Mouse (Mus musculus): Measurements from ENCODE around the gene Spsb4. TPM values are rescaled to one million over a fixed set of nuclear protein-coding genes. Genes with fewer than 3 reads are reported as not detected.
A peak's percentile ranks its signal among the peaks of the same experiment; 100 is the strongest.

Gene Spsb4
- polyA plus RNA-seq, 1 experiment from 2014 or later = 174 TPM

DNA sequence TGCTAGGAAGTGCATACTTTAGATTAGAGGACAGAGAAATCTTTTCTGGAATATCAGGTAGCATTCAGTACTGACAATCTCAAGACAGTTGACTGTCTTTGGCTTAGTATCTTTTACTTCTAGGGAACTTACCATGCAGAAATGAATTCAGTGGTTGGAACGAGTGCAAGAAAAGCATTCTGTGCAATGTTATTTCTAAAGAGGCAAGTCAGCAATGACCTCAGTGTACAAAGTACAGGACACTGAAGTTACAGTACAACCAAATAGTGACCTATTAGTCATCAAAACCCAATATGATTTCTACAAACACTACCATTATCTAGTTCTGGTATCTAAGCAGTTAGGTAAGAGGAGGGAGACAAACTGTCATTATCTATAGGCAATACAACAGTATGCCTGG is 51.1 kb downstream of the Spsb4 start:
- peaks cover 71% of the 10 kb centered on the region for H3K36me3 ChIP-seq
- WGBS = 95% methylated on average over 1 of the region's 1 CpGs
- no peak overlapping the region for H3K4me3 ChIP-seq
- no peaks in the 10 kb centered on the region for H3K27me3 ChIP-seq (ENCODE audit: low read depth, poor library complexity, severe bottlenecking)
- no peak overlapping the region for H3K27ac ChIP-seq (replicated peaks)
- peaks cover 70% of the 10 kb centered on the region for H3K4me1 ChIP-seq
- no peaks in the 10 kb centered on the region; the same call in 1 of the 2 replicates for H3K9me3 ChIP-seq (replicated peaks)
- no peak for DNase-seq (ENCODE audit: low spot score)

DNA sequence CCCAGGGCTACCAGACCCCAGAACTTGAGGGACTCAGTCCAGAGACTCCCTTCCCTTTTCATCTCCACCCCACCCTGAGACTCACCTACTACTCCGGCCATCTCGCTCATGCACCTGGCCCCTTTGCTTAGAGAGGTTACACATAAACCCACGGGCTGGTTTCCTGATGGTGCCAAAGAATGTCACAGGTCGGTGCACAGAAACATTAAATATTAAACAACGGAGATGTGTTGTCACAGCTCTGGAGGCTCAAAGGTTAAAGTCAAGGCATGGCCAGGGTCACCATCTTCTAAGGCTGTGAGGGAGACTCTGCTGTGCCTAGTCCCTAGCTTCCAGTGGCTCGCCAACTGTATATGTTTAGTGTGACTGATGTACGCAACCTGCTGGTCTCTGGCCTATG is 52.2 kb downstream of the Spsb4 start:
- Histone ChIP-seq H3K27me3 (ENCODE audit: low read depth, poor library complexity, severe bottlenecking) (no peaks in the 10 kb centered on the region), H3K36me3 (peaks cover 73% of the 10 kb centered on the region), H3K4me3 (no peak overlapping the region), H3K27ac (replicated peaks) (no peak overlapping the region), H3K9me3 (replicated peaks) (no peaks in the 10 kb centered on the region; the same call in 1 of the 2 replicates), H3K4me1 (peaks cover 70% of the 10 kb centered on the region)
- no peak for DNase-seq (ENCODE audit: low spot score)
- WGBS = 93% methylated on average over 7 of the region's 7 CpGs

DNA sequence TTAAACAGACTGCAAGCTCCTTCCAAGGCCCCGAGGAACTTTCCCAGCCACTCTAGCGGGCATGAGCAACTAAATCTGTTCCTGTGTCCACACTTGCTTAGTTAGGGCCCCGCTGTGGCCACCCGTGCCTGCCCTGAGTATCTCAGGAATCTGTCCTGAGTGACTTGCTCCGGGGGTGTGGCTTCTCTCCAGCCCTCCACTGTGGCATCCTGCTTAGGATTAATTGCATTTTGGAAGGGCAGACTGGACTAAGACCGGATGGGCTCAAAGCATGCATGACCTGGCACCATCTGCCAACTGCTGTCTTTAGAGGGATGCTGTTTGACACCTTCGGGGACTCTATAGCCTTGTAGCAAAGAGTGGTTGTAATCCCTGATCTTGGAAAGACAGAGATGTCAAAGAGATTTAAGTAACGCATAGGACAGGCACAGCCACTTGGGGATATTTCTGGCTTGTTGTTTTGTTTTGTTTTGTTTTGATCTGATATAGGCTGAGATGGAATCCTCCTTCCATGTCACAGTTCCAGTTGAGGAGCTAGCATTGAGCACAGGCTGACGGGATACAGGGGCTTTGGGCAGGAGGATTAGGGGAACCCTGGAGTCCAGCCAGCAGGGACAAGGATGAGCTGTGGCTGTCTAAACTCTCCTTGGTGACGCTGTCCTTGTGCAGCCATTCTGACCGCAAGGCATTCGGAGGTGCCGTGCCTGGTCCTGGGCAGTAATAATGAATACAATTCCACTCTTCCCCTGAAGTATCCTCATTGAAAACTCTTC is 55.0 kb downstream of the Spsb4 start:
- H3K4me1 ChIP-seq = peaks cover 67% of the 10 kb centered on the region
- DNase-seq (ENCODE audit: low spot score) = no peak
- H3K9me3 ChIP-seq (replicated peaks) = no peaks in the 10 kb centered on the region; the same call in 1 of the 2 replicates
- H3K36me3 ChIP-seq = peaks cover 68% of the 10 kb centered on the region
- no peak overlapping the region for H3K4me3 ChIP-seq
- H3K27ac ChIP-seq (replicated peaks) = peak overlapping the region; percentile 71
- H3K27me3 ChIP-seq (ENCODE audit: low read depth, poor library complexity, severe bottlenecking) = no peaks in the 10 kb centered on the region
- WGBS = 44% methylated on average over 13 of the region's 13 CpGs

DNA sequence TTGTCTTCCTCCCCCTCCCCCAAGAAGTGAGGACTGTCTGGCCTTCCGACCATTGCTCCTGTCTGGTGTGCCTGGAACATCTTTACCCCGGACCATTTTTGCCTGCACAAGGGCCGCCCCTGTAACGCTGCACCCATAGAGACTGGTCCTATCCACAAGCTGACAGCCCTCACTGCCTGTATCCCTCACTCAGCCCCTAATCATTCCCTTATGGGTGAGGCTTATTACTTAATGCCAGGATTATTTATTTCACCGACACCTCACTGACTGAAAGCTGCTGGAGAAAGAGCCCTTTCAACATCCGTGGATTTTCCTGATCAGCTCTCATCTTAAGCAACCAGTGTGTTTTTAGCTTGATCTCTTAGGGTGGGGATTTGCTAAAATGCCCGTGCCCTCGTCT is 55.9 kb downstream of the Spsb4 start:
- Histone ChIP-seq H3K36me3 (peaks cover 60% of the 10 kb centered on the region), H3K27me3 (ENCODE audit: low read depth, poor library complexity, severe bottlenecking) (no peaks in the 10 kb centered on the region), H3K4me3 (no peak overlapping the region), H3K4me1 (peaks cover 73% of the 10 kb centered on the region), H3K27ac (replicated peaks) (peak overlapping the region; percentile 71), H3K9me3 (replicated peaks) (no peaks in the 10 kb centered on the region; the same call in 1 of the 2 replicates)
- 58% methylated on average over 8 of the region's 8 CpGs for WGBS
- DNase-seq (ENCODE audit: low spot score) = no peak

DNA sequence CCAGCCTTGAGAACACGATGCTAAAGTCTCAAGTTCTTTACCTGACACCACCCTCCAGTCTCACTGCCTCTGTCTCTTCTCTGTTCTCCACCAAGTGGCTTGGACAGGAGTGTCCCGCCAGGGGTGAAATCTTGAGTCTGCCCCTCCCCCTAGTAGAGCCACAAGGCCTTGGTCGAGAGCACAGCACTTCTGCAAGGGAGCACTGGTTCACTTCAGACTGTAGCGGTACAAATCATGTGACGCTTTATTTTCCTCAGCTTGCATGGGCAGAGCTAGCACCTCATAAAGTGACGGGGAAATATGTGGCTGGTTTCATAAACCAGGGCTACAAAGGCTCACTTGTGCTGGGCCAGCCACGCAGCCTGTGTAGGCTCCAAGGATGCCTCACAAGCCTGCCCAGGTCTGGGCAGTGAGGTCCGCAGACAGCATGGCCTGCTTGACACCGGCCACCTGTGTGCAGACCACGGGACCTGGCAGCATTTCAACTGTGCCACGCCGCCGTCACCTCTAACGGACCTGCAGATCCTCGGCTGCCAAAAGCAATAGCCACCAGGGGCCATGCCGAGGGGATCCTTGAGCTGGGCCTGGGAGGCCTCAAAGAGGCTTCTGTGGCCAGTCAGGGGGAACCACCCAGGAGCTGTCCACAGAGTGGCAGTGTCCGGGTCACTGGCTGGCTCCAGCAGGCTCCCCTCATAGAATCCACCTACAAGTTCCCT is 56.5 kb downstream of the Spsb4 start:
- peaks cover 55% of the 10 kb centered on the region for H3K36me3 ChIP-seq
- no peaks in the 10 kb centered on the region for H3K27me3 ChIP-seq (ENCODE audit: low read depth, poor library complexity, severe bottlenecking)
- 65% methylated on average over 17 of the region's 17 CpGs for WGBS
- peaks cover 79% of the 10 kb centered on the region for H3K4me1 ChIP-seq
- H3K4me3 ChIP-seq = no peak overlapping the region
- peak overlapping the region; percentile 71 for H3K27ac ChIP-seq (replicated peaks)
- DNase-seq (ENCODE audit: low spot score) = peak; percentile 33
- no peaks in the 10 kb centered on the region; the same call in 1 of the 2 replicates for H3K9me3 ChIP-seq (replicated peaks)

DNA sequence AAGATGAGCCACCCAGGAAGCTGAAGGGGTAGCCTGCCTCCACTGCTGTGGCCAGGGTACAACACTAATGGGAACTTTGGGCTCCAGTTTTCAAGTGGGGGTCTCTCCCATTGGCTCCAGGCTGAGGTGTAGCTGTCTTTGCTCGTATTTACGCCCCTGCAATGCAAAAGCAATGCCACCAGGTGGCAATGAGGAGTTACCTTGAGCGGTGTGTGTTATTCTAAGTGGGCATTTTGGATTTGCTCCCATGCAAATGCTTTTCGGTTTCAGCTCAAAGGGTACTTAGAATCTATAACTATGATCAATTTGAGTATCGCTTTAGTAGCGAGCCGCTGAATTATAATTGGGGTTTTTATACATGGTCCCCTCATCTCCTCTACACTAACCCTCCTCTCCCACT is 57.6 kb downstream of the Spsb4 start:
- 64% methylated on average over 7 of the region's 7 CpGs for WGBS
- Histone ChIP-seq H3K36me3 (peaks cover 46% of the 10 kb centered on the region), H3K27me3 (ENCODE audit: low read depth, poor library complexity, severe bottlenecking) (no peaks in the 10 kb centered on the region), H3K27ac (replicated peaks) (0 out of 2 replicates have a peak overlapping the region, but pooled peaks have one; percentile 11), H3K9me3 (replicated peaks) (no peaks in the 10 kb centered on the region; the same call in 1 of the 2 replicates), H3K4me3 (no peak overlapping the region), H3K4me1 (peaks cover 90% of the 10 kb centered on the region)
- peak; percentile 50 for DNase-seq (ENCODE audit: low spot score)

DNA sequence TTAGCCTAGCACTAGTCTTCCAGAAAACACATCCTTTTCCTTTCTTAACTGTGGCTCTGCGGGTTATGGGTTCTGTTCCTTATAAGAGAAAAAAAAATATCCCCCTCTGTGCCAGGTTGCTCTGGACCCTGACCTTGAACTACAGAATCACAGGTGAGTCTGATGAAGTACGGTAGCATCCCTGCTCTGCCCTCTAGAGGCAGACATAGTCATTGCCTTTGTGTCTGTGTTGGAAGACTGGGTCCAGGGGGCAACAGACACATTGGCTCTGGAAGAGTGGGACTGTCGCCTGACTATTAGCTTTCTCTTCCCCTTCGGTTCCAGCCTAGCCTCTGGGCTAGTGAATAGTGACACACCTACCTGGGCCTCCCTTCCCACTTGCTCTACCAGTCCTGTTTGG is 58.4 kb downstream of the Spsb4 start:
- Histone ChIP-seq H3K36me3 (peaks cover 46% of the 10 kb centered on the region), H3K4me3 (no peak overlapping the region), H3K4me1 (peaks cover 97% of the 10 kb centered on the region), H3K27me3 (ENCODE audit: low read depth, poor library complexity, severe bottlenecking) (no peaks in the 10 kb centered on the region), H3K27ac (replicated peaks) (no peak overlapping the region), H3K9me3 (replicated peaks) (no peaks in the 10 kb centered on the region; the same call in 1 of the 2 replicates)
- no peak for DNase-seq (ENCODE audit: low spot score)
- 91% methylated on average over 4 of the region's 4 CpGs for WGBS

DNA sequence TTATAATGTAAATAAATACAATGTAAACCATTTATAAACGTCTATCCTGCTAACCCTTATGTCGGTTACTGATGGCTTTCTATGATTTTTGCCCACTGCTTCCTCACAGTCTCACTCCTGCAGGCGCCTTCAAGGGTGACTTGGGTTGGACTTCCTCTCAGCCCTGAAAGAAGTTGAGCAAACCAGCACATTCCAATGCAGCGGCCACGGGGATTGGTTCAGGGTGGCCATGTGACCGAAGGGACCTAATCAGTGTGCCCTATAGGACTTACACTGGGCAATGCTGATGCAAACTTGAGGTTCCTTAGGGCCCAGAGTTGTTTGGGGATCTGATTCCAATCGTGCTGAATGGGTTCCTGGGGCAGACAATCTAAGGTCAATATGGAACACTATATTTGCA is 59.2 kb downstream of the Spsb4 start:
- Histone ChIP-seq H3K4me3 (no peak overlapping the region), H3K27ac (replicated peaks) (0 out of 2 replicates have a peak overlapping the region, but pooled peaks have one; percentile 18), H3K36me3 (peaks cover 49% of the 10 kb centered on the region), H3K4me1 (peaks cover 97% of the 10 kb centered on the region), H3K27me3 (ENCODE audit: low read depth, poor library complexity, severe bottlenecking) (no peaks in the 10 kb centered on the region), H3K9me3 (replicated peaks) (no peaks in the 10 kb centered on the region)
- no peak for DNase-seq (ENCODE audit: low spot score)
- 87% methylated on average over 7 of the region's 7 CpGs for WGBS

DNA sequence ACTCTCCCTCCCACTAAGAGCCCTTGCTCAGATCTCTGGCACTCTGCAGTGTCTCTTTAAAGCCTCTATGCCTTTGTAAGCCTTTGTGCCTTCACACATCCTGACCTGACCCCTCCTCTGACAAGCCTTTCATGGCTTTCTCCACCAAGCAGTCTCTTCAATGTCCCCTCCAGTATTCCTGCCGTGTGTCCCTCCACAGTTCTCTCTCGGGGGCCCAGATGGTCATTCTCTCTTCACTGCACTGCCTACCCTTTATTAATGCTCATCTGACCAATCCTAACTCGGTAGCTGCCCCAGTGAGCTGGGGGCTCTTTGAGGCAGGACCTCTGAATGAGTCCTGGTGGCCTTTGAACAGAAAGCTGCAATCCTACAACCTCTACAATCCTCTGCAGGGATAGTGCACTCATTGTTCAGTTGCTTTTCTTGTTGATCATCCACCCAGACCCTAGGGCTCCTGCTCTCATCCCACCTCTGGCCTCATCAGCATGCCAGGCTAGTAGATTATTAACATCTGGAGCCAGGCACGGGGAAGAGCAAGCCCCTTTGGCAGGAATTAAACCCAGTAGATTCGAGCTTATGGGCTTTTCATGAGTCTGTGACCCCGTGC is 60.5 kb downstream of the Spsb4 start:
- Histone ChIP-seq H3K27me3 (ENCODE audit: low read depth, poor library complexity, severe bottlenecking) (no peaks in the 10 kb centered on the region), H3K9me3 (replicated peaks) (no peaks in the 10 kb centered on the region), H3K4me1 (peaks cover 97% of the 10 kb centered on the region), H3K27ac (replicated peaks) (peak overlapping the region; percentile 73), H3K4me3 (peak overlapping the region; percentile 20; the same call in 1 of the 2 replicates), H3K36me3 (peaks cover 61% of the 10 kb centered on the region)
- peak; percentile 71 for DNase-seq (ENCODE audit: low spot score)
- 4% methylated on average over 6 of the region's 6 CpGs for WGBS

DNA sequence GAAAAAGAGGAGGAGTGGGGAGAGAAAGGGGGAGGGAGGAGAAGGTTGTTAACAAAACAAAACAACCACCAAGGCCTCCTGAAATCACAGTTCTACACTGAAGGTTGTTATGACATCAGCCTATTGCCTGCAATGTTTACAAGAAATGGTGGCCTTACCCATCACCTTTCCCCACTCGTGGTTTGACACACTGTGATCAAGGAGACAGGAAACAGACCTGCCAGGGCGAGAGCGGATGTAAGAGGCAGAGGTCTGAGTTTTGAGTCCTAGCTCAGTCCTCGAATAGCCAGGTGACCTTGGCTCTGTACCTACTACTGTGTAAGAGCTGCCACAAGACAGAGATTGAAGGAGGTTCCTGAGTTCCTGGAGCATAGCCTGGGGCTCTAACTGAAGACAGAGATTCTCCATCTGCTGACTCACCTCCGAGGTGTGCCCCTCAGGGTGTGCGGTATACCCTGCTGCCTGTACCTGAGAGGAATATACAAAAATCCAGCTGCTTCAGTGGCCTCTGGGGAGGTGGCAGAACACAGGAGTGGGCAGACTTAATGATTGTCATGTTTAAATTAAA is 61.3 kb downstream of the Spsb4 start:
- Histone ChIP-seq H3K27me3 (ENCODE audit: low read depth, poor library complexity, severe bottlenecking) (no peaks in the 10 kb centered on the region), H3K4me1 (peaks cover 97% of the 10 kb centered on the region), H3K9me3 (replicated peaks) (no peaks in the 10 kb centered on the region), H3K36me3 (peaks cover 62% of the 10 kb centered on the region), H3K4me3 (0 out of 2 replicates have a peak overlapping the region, but pooled peaks have one; percentile 20), H3K27ac (replicated peaks) (peak overlapping the region; percentile 73)
- DNase-seq (ENCODE audit: low spot score) = no peak
- WGBS = 49% methylated on average over 6 of the region's 6 CpGs

DNA sequence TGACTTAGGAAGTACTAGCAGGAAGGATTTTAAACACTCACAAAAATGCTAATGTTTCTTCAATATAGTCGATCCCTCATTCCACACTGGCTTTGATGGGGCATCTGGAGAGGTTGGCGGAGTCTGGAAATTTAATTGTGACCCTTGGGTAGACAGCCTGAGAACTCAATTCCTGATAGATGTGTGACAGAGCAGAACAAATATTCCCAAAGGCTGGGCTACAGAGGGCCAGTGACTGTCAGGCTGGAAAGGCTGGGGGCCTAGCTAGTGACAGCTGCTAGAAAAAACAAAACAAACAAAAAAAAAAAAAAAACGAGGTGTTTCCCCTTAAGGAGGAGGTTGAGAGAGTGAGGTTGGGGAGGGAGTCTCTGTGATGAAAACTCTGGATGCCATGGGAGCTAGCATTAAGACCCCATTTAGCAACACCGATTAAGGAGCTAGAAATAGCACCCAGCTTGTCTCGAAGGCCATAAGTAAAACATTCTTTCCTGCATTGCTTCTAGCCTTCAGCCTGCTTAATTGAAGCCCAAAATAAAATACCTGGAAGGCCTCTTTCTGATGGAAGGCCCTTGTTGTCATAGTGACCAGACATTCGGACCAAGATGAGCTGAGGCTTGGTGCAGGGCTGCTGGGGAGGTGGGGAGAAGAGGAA is 61.9 kb downstream of the Spsb4 start:
- Histone ChIP-seq H3K4me1 (peaks cover 97% of the 10 kb centered on the region), H3K27ac (replicated peaks) (peak overlapping the region; percentile 73), H3K36me3 (peaks cover 61% of the 10 kb centered on the region), H3K4me3 (no peak overlapping the region), H3K27me3 (ENCODE audit: low read depth, poor library complexity, severe bottlenecking) (no peaks in the 10 kb centered on the region), H3K9me3 (replicated peaks) (no peaks in the 10 kb centered on the region)
- 34% methylated on average over 6 of the region's 6 CpGs for WGBS
- no peak for DNase-seq (ENCODE audit: low spot score)
